18 mouse cellular contexts compared by ENCODE assay signal in genomic region chr9:97309509-97310053, GRCm38 (mm10).
"Had no signal": no experiment of that assay in that cellular context is flagged by ENCODE, and none has a peak within 500 bp of the region (broad histone marks: within the 10 kb centered on the region; RNA-seq: fewer than 3 reads in every experiment).

No protein-coding gene starts in this region.

- H3K9ac ChIP-seq: liver, postnatal 0 days; lung, embryonic 15.5 days; midbrain, embryonic 13.5 days; midbrain, embryonic 15.5 days; neural tube, embryonic 12.5 days; stomach, embryonic 15.5 days had no signal

- H3K27ac ChIP-seq: lung, embryonic 15.5 days; macrophage; midbrain, embryonic 13.5 days; midbrain, embryonic 15.5 days; neural tube, embryonic 12.5 days; stomach, embryonic 15.5 days; stomach, postnatal 0 days had no signal

- H3K4me3 ChIP-seq: lung, embryonic 15.5 days; megakaryocyte, embryonic 14.5 days; midbrain, embryonic 13.5 days; midbrain, embryonic 15.5 days; neural tube, embryonic 12.5 days; stomach, embryonic 15.5 days had no signal

- H3K27me3 ChIP-seq: lung, embryonic 15.5 days; megakaryocyte, embryonic 14.5 days; midbrain, embryonic 13.5 days; midbrain, embryonic 15.5 days; neural tube, embryonic 12.5 days; stomach, embryonic 15.5 days had no signal

- H3K4me2 ChIP-seq: lung, embryonic 15.5 days; midbrain, embryonic 11.5 days; midbrain, embryonic 13.5 days; midbrain, embryonic 15.5 days; neural tube, embryonic 12.5 days; stomach, embryonic 15.5 days had no signal

- H3K9me3 ChIP-seq: lung, embryonic 15.5 days; midbrain, embryonic 13.5 days; midbrain, embryonic 15.5 days; neural tube, embryonic 12.5 days; stomach, embryonic 15.5 days had no signal

- H3K4me1 ChIP-seq: lung, embryonic 15.5 days; megakaryocyte, embryonic 14.5 days; midbrain, embryonic 13.5 days; midbrain, embryonic 15.5 days; neural tube, embryonic 12.5 days; stomach, embryonic 15.5 days had no signal

- ATAC-seq: liver, postnatal 0 days; lung, postnatal 0 days; midbrain, embryonic 13.5 days; midbrain, embryonic 15.5 days had no signal

- H3K36me3 ChIP-seq: lung, embryonic 15.5 days; midbrain, embryonic 13.5 days; midbrain, embryonic 15.5 days; neural tube, embryonic 12.5 days; stomach, embryonic 15.5 days had no signal

- DNase-seq: liver, postnatal 0 days; lung, adult 2 months; lung, postnatal 14 days; lung, postnatal 36 days; right cerebral cortex, postnatal 14 days; thymus, adult 2 months; thymus, postnatal 25 days; thymus, postnatal 4 days had no signal
